Mouse (Mus musculus): ENCODE results near the gene Pdxp. TPM values are rescaled to one million over a fixed set of nuclear protein-coding genes. Genes with fewer than 3 reads are reported as not detected.
"Not testable (repeated sequence)": the region's sequence is repeated elsewhere in the genome, so short reads cannot be mapped to it uniquely, and the experiment has no call there.

The Pdxp gene
- polyA plus RNA-seq, 1 experiment from 2014 or later = 1.9 TPM

GRCm38 (mm10) chr15:78874989-78875388 lies 38.7 kb upstream of the Pdxp start:
- Histone ChIP-seq H3K9ac (replicated peaks) (no peak overlapping the region), H3K4me1 (ENCODE audit: insufficient read depth) (peaks cover 26% of the 10 kb centered on the region), H3K9me3 (ENCODE audit: low read length) (no peaks in the 10 kb centered on the region), H3K27me3 (ENCODE audit: insufficient read depth, low read length) (no peaks in the 10 kb centered on the region), H3K27ac (ENCODE audit: low read depth) (no peak overlapping the region), H3K4me3 (ENCODE audit: low read depth, low read length) (no peak overlapping the region), H3K4me2 (ENCODE audit: low read depth, low read length) (no peak overlapping the region), H3K36me3 (replicated peaks; ENCODE audit: insufficient read depth, low read length) (no peaks in the 10 kb centered on the region)
- WGBS (ENCODE audit: insufficient replicate concordance) = 75% methylated on average over 8 of the region's 8 CpGs
- TF ChIP-seq CTCF (IDR thresholded peaks at IDR 0.05; ENCODE audit: low read depth) = no peak
- TF ChIP-seq EP300 (IDR thresholded peaks at IDR 0.05; ENCODE audit: low read depth) = no peak
- no peak for DNase-seq
- ATAC-seq = no peak

DNA sequence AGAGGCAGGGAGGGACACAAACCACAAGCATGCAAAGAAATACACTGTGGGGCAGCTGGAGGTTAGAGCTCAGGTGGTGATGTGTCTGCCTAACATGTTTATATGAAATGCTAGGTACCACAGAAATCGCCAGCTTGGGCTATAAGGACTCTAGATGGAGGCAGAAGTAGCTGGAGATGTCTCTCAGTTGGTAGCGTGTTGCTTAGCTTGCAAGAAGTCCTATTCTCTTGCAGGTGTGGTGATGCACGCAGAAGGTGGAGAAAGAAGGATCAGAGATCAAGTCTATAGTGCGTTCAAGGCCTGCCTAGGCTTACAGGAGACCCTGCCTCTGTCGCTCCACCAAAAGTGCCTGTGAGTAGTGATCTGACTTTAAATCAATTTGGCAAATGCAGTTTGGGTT lies 38.2 kb upstream of the Pdxp start:
- H3K4me3 ChIP-seq (ENCODE audit: low read depth, low read length) = no peak overlapping the region
- ATAC-seq (no peak), DNase-seq (no peak)
- H3K4me2 ChIP-seq (ENCODE audit: low read depth, low read length) = peak overlapping the region; percentile 92; the same call in 1 of the 2 replicates
- H3K27me3 ChIP-seq (ENCODE audit: insufficient read depth, low read length) = no peaks in the 10 kb centered on the region
- TF ChIP-seq CTCF (IDR thresholded peaks at IDR 0.05; ENCODE audit: low read depth) = no peak
- TF ChIP-seq EP300 (IDR thresholded peaks at IDR 0.05; ENCODE audit: low read depth) = no peak
- peak overlapping the region; percentile 96; the same call in 1 of the 2 replicates for H3K27ac ChIP-seq (ENCODE audit: low read depth)
- 0 out of 2 replicates have a peak, but pooled peaks cover 4% of the 10 kb centered on the region for H3K36me3 ChIP-seq (replicated peaks; ENCODE audit: insufficient read depth, low read length)
- H3K4me1 ChIP-seq (ENCODE audit: insufficient read depth) = peaks cover 26% of the 10 kb centered on the region
- H3K9ac ChIP-seq (replicated peaks) = no peak overlapping the region
- H3K9me3 ChIP-seq (ENCODE audit: low read length) = no peaks in the 10 kb centered on the region
- 87% methylated on average over 5 of the region's 5 CpGs for WGBS (ENCODE audit: insufficient replicate concordance)

DNA sequence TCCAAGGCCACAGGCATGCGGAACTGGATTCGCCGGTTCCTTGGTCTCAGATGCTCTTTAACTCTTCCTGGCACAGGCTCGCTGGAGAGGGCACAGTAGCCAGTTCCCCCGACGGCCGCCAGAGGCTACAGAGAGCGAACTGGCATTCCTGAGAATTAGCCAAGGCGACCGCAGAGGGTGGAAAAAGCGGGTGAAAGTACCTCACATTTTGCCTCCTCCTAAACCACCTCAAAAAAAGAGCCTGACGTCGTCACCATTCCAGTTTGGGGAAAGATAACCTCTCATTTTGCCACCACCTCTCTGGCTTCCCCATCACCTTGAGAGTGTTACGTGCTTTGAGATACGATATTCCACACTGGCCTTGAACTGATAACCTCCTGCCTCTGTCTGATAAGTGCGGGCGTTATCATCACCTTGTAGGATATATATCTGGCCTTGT lies 37.4 kb upstream of the Pdxp start:
- Histone ChIP-seq H3K4me1 (ENCODE audit: insufficient read depth) (peaks cover 26% of the 10 kb centered on the region), H3K27ac (ENCODE audit: low read depth) (peak overlapping the region; percentile 96), H3K9me3 (ENCODE audit: low read length) (no peaks in the 10 kb centered on the region), H3K27me3 (ENCODE audit: insufficient read depth, low read length) (no peaks in the 10 kb centered on the region), H3K9ac (replicated peaks) (peak overlapping the region; percentile 89), H3K4me2 (ENCODE audit: low read depth, low read length) (peak overlapping the region; percentile 92), H3K4me3 (ENCODE audit: low read depth, low read length) (peak overlapping the region; percentile 83), H3K36me3 (replicated peaks; ENCODE audit: insufficient read depth, low read length) (0 out of 2 replicates have a peak, but pooled peaks cover 4% of the 10 kb centered on the region)
- WGBS (ENCODE audit: insufficient replicate concordance) = 4% methylated on average over 17 of the region's 17 CpGs
- peak; percentile 81 for TF ChIP-seq CTCF (IDR thresholded peaks at IDR 0.05; ENCODE audit: low read depth)
- peak; percentile 73 for TF ChIP-seq EP300 (IDR thresholded peaks at IDR 0.05; ENCODE audit: low read depth)
- ATAC-seq = no peak
- peak; percentile 80 for DNase-seq

DNA sequence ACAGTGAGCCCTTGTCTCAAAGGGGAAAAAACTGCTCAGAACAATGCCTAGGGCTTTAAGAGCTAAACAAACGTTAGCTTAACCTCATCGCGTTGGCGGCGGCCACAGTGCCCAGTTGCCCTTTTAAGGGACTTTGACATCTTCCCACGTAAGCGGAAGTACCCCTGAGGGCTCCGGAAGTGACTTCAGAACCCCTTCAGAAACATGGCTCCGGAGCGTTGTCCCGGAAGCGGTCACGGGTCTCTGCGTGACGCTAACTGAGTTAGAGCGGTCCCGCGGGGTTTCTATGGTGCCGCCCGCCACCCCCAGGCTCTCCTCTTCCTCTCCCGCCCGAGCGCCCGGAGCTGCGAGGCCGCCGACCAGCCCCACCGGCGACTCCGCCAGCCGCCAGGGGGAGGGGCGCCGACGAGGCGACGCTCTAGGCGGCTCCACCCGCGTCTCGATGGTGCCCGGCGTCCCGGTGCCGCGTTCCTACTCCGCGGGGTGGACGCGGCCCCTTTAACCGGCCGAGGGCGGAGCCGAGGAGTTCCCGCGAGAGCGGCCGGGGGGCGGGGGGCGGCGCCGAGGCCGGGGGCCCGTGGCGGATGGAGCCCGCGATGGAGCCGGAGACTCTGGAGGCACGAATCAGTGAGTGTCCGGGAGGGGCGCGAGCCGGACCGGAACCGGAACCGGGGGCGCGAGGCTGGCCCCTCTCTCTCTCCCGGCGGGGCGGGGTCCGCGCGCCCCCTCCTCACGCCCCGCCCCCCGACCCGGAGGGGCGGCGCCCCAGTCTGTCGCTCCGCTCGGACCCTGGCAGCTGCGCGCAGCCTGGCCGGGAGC lies 36.5 kb upstream of the Pdxp start, which contains the start of gene Gga1:
TSS of gene Gga1 (plus strand) at position 200 of the 819 bp plus-strand sequence.
- Histone ChIP-seq H3K4me1 (ENCODE audit: insufficient read depth) (peaks cover 26% of the 10 kb centered on the region), H3K27me3 (ENCODE audit: insufficient read depth, low read length) (no peaks in the 10 kb centered on the region)
- WGBS (ENCODE audit: insufficient replicate concordance) = under 1% methylated on average over 67 of the region's 95 CpGs

DNA sequence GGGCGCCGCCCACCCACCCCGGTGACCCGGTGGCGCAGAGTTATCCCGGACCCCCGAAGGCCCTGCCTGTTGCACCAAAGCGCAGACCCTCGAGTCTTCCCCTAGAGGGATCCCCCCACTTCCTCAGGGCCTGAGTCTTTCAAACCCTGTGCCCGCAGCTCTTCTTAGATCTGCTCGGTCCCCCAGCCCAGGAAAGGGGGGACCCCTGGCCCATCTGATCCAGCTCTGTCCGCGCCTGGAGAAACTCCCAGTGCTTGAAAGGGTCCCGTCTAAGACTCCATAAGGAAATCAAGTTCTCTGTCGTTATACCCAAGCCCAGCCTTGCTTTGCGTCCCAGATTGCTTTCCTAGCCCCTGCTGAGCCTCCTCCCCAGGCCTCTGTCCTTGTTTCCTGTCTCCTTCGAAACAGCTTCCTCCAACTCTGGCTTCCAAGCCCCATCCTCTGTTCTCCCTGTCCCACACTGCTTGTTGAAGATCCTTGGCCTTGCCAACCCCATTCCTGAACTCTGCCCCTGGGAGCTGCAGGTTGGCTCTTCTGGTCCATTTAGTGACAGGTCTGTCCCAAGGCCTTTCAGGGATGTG lies 35.8 kb upstream of the Pdxp start:
- Histone ChIP-seq H3K4me3 (ENCODE audit: low read depth, low read length) (peak overlapping the region; percentile 83), H3K9ac (replicated peaks) (peak overlapping the region; percentile 89), H3K4me2 (ENCODE audit: low read depth, low read length) (peak overlapping the region; percentile 92), H3K4me1 (ENCODE audit: insufficient read depth) (peaks cover 26% of the 10 kb centered on the region), H3K9me3 (ENCODE audit: low read length) (no peaks in the 10 kb centered on the region), H3K27me3 (ENCODE audit: insufficient read depth, low read length) (no peaks in the 10 kb centered on the region), H3K36me3 (replicated peaks; ENCODE audit: insufficient read depth, low read length) (peaks cover 19% of the 10 kb centered on the region), H3K27ac (ENCODE audit: low read depth) (peak overlapping the region; percentile 96)
- 3% methylated on average over 15 of the region's 17 CpGs for WGBS (ENCODE audit: insufficient replicate concordance)
- ATAC-seq (no peak), DNase-seq (no peak)
- no peak for TF ChIP-seq CTCF (IDR thresholded peaks at IDR 0.05; ENCODE audit: low read depth)
- no peak for TF ChIP-seq EP300 (IDR thresholded peaks at IDR 0.05; ENCODE audit: low read depth)

More for the DNA sequence above, 36.5 kb upstream of the Pdxp start, which contains the start of gene Gga1:
- ATAC-seq (peak; percentile 92), DNase-seq (peak; percentile 93)
- peak within 1 kb of the TSS; percentile 89 for H3K9ac ChIP-seq (replicated peaks)
- TF ChIP-seq EP300 (IDR thresholded peaks at IDR 0.05; ENCODE audit: low read depth) (no peak), CTCF (IDR thresholded peaks at IDR 0.05; ENCODE audit: low read depth) (peak; percentile 56)
- peak within 1 kb of the TSS; percentile 92 for H3K4me2 ChIP-seq (ENCODE audit: low read depth, low read length)
- H3K36me3 ChIP-seq (replicated peaks; ENCODE audit: insufficient read depth, low read length) = peaks cover 12% of the 10 kb centered on the region
- H3K9me3 ChIP-seq (ENCODE audit: low read length) = no peaks in the 10 kb centered on the region
- peak within 1 kb of the TSS; percentile 83 for H3K4me3 ChIP-seq (ENCODE audit: low read depth, low read length)
- peak within 1 kb of the TSS; percentile 96 for H3K27ac ChIP-seq (ENCODE audit: low read depth)

DNA sequence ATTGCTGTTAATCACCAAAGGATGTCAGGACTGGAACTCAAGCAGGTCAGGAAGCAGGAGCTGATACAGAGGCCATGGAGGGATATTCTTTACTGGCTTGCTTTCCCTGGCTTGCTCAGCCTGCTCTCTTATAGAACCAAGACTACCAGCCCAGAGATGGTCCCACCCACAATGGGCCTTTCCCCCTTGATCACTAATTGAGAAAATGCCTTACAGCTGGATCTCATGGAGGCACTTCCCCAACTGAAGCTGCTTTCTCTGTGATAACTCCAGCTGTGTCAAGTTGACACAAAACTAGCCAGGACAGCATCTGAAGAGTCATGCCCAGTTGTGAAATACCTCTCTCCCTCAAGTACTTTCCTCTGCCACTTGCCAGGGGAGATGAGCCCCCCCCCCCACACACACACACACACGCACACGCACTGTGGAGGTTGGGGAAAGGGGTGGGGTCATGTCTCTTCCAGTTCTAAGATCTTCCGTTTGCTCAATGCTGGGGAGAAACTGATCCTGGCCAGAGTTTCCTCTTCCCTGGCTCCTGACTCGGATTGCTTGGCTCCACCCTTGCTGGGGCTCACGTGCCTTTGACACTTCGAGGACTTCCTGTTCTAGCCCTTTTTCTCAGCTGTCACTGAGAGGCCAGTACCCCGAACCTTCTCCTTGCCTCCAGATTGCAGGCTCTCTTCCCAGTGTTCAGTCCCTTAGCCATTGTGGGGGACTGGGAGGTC lies 34.8 kb upstream of the Pdxp start:
- Histone ChIP-seq H3K4me1 (ENCODE audit: insufficient read depth) (peaks cover 26% of the 10 kb centered on the region), H3K4me2 (ENCODE audit: low read depth, low read length) (peak overlapping the region; percentile 19; the same call in 1 of the 2 replicates), H3K36me3 (replicated peaks; ENCODE audit: insufficient read depth, low read length) (peaks cover 30% of the 10 kb centered on the region), H3K27ac (ENCODE audit: low read depth) (peak overlapping the region; percentile 71)
- not testable (repeated sequence) for H3K27me3 ChIP-seq (ENCODE audit: insufficient read depth, low read length); H3K4me3 ChIP-seq (ENCODE audit: low read depth, low read length); ATAC-seq; H3K9ac ChIP-seq (replicated peaks); H3K9me3 ChIP-seq (ENCODE audit: low read length)
- WGBS (ENCODE audit: insufficient replicate concordance) = 23% methylated on average over 7 of the region's 7 CpGs
- DNase-seq = peak; percentile 49

Data from liver, postnatal 0 days (tissue).